Mouse (Mus musculus): ENCODE data around the gene Dip2b.

GRCm38 (mm10) chr15:100021175-100021574, 17.3 kb upstream of the Dip2b start:
- TF ChIP-seq CTCF (IDR thresholded peaks at IDR 0.05 in 2 of 3, conservative IDR thresholded peaks at IDR 0.05 in 1 of 3; ENCODE audit: control insufficient read depth in 1 of 3, insufficient read depth in 1 of 3, low read depth in 2 of 3, low read length in 3 of 3, poor library complexity in 1 of 3, severe bottlenecking in 1 of 3) (peak in 2 of 3 experiments; percentile 21 to 46; a peak in 3 of 6 replicates), MAX (IDR thresholded peaks at IDR 0.05; ENCODE audit: low read length) (no peak), USF1 (IDR thresholded peaks at IDR 0.05; ENCODE audit: low read depth, low read length) (no peak), E2F4 (IDR thresholded peaks at IDR 0.05; ENCODE audit: borderline replicate concordance, low read depth, low read length) (no peak), ELF1 (IDR thresholded peaks at IDR 0.05; ENCODE audit: low read depth, low read length) (no peak), JUND (IDR thresholded peaks at IDR 0.05; ENCODE audit: low read depth, low read length) (no peak), MAZ (IDR thresholded peaks at IDR 0.05; ENCODE audit: low read depth, low read length) (no peak), POLR2A (IDR thresholded peaks at IDR 0.05; ENCODE audit: control insufficient read depth in 1 of 2, insufficient read depth in 1 of 2, low read depth in 1 of 2, low read length in 2 of 2, poor library complexity in 1 of 2) (no peak)
